Mouse (Mus musculus) kidney, postnatal 0 days (tissue): ENCODE results near the gene Cyfip1. TPM values are rescaled to one million over a fixed set of nuclear protein-coding genes. Genes with fewer than 3 reads are reported as not detected.
A peak's percentile ranks its signal among the peaks of the same experiment; 100 is the strongest.

ENCODE experiments used
- ATAC-seq: fragments of 200-750 bp; cut with Nextera tagmentation; replicated peaks from 2 replicates; pipeline ENCODE4 v1.8.0; 2017; ENCODE audit warnings: low read depth, moderate number of reproducible peaks, moderate TSS enrichment, moderate library complexity; ENCODE audit not compliant: low FRiP score
- DNase-seq: peaks from one replicate; pipeline ENCODE4 v3.0.0-alpha.2; 2016; ENCODE audit warnings: low spot score
- H3K27ac ChIP-seq: fragments of 300-500 bp; sonication (generic); 2 replicates; pipeline ENCODE4 v1.5.1; 2014; ENCODE audit warnings: mild to moderate bottlenecking
- H3K27me3 ChIP-seq: fragments of 300-500 bp; sonication (generic); 2 replicates; pipeline ENCODE4 v1.6.1; 2014; ENCODE audit warnings: low read length, mixed read lengths; ENCODE audit not compliant: insufficient read depth
- H3K36me3 ChIP-seq: fragments of 300-500 bp; sonication (generic); 2 replicates; pipeline ENCODE4 v1.6.1; 2014; ENCODE audit warnings: low read length, mixed read lengths; ENCODE audit not compliant: insufficient read depth
- H3K4me1 ChIP-seq: fragments of 300-500 bp; sonication (generic); replicated peaks from 2 replicates; pipeline ENCODE4 v1.6.1; 2014; ENCODE audit warnings: antibody characterized with exemption, low read length, mixed read lengths; ENCODE audit not compliant: insufficient read depth
- H3K4me2 ChIP-seq: fragments of 300-500 bp; sonication (generic); 2 replicates; pipeline ENCODE4 v1.6.1; 2014; ENCODE audit warnings: mild to moderate bottlenecking, low read length, moderate library complexity, mixed read lengths
- H3K4me3 ChIP-seq: fragments of 300-500 bp; sonication (generic); replicated peaks from 2 replicates; pipeline ENCODE4 v1.5.1; 2014; ENCODE audit warnings: low read depth, low read length
- H3K9ac ChIP-seq: fragments of 300-500 bp; sonication (generic); 2 replicates; pipeline ENCODE4 v1.6.1; 2014; ENCODE audit warnings: low read depth, low read length
- H3K9me3 ChIP-seq: fragments of 300-500 bp; sonication (generic); replicated peaks from 2 replicates; pipeline ENCODE4 v1.6.1; 2016; ENCODE audit warnings: low read length, inconsistent platforms, mixed read lengths
- CTCF ChIP-seq: IDR thresholded peaks from 2 replicates; pipeline ENCODE4 v1.5.1; 2016; ENCODE audit warnings: antibody characterized with exemption, low read depth, mild to moderate bottlenecking, moderate library complexity
- WGBS: fragments of 180-500 bp; shearing (Covaris S2); extraction: QIAGEN DNeasy Blood & Tissue Kit; methylation state at CpG from one replicate; pipeline ENCODE4 v1.1.7; 2014; 5-methylcytosine and 5-hydroxymethylcytosine counted together
- polyA plus RNA-seq: library from polyadenylated mRNA; unstranded; fragments of >200 nt; fragmentation: Nextera tagmentation; extraction: Ambion mirVana; gene quantifications from 2 replicates; pipeline ENCODE4 v1.2.1, GENCODE M21; 2015

The Cyfip1 gene
- polyA plus RNA-seq, 1 experiment from 2014 or later = 64.0 TPM

GRCm38 (mm10) chr7:55859956-55860355 lies 18.4 kb downstream of the Cyfip1 start:
- WGBS = 83% methylated on average over 6 of the region's 6 CpGs
- DNase-seq = no peak

GRCm38 (mm10) chr7:55861175-55861574 lies 19.6 kb downstream of the Cyfip1 start:
- 76% methylated on average over 4 of the region's 4 CpGs for WGBS
- no peak overlapping the region for H3K9ac ChIP-seq
- H3K36me3 ChIP-seq = no peaks in the 10 kb centered on the region
- no peak for TF ChIP-seq CTCF
- no peak for DNase-seq
- H3K4me1 ChIP-seq = no peaks in the 10 kb centered on the region
- H3K27ac ChIP-seq = no peak overlapping the region
- H3K9me3 ChIP-seq = no peaks in the 10 kb centered on the region
- H3K27me3 ChIP-seq = no peaks in the 10 kb centered on the region
- no peak overlapping the region for H3K4me3 ChIP-seq
- ATAC-seq = no peak
- H3K4me2 ChIP-seq = no peak overlapping the region

More at GRCm38 (mm10) chr7:55859956-55860355, 18.4 kb downstream of the Cyfip1 start:
- Histone ChIP-seq H3K27me3 (no peaks in the 10 kb centered on the region), H3K36me3 (no peaks in the 10 kb centered on the region), H3K4me2 (no peak overlapping the region), H3K4me3 (no peak overlapping the region), H3K9me3 (no peaks in the 10 kb centered on the region), H3K27ac (no peak overlapping the region), H3K4me1 (no peaks in the 10 kb centered on the region), H3K9ac (no peak overlapping the region)
- TF ChIP-seq CTCF = no peak
- ATAC-seq = no peak

- Histone ChIP-seq H3K27me3 (no peaks in the 10 kb centered on the region), H3K36me3 (no peaks in the 10 kb centered on the region), H3K9me3 (no peaks in the 10 kb centered on the region), H3K9ac (no peak overlapping the region), H3K4me1 (0 out of 2 replicates have a peak, but pooled peaks cover 3% of the 10 kb centered on the region), H3K4me2 (no peak overlapping the region), H3K27ac (no peak overlapping the region), H3K4me3 (no peak overlapping the region)
- DNase-seq = no peak
- no peak for ATAC-seq
- no peak for TF ChIP-seq CTCF
Measured at GRCm38 (mm10) chr7:55865044-55865443, 23.5 kb downstream of the Cyfip1 start.

- no peak for TF ChIP-seq CTCF
- no peak for DNase-seq
- Histone ChIP-seq H3K9ac (no peak overlapping the region), H3K4me3 (no peak overlapping the region), H3K9me3 (no peaks in the 10 kb centered on the region), H3K36me3 (no peaks in the 10 kb centered on the region), H3K4me1 (0 out of 2 replicates have a peak, but pooled peaks cover 3% of the 10 kb centered on the region), H3K27me3 (no peaks in the 10 kb centered on the region), H3K4me2 (no peak overlapping the region), H3K27ac (no peak overlapping the region)
- ATAC-seq = no peak
- 69% methylated on average over 8 of the region's 8 CpGs for WGBS
Measured at GRCm38 (mm10) chr7:55865750-55866416, 24.3 kb downstream of the Cyfip1 start.

GRCm38 (mm10) chr7:55868247-55868646 lies 26.7 kb downstream of the Cyfip1 start:
- 0 out of 2 replicates have a peak, but pooled peaks cover 3% of the 10 kb centered on the region for H3K4me1 ChIP-seq
- ATAC-seq = no peak
- no peaks in the 10 kb centered on the region for H3K9me3 ChIP-seq
- no peak for DNase-seq
- TF ChIP-seq CTCF = no peak
- no peak overlapping the region for H3K9ac ChIP-seq
- 90% methylated on average over 7 of the region's 7 CpGs for WGBS
- no peak overlapping the region for H3K4me2 ChIP-seq
- H3K4me3 ChIP-seq = no peak overlapping the region
- H3K27me3 ChIP-seq = no peaks in the 10 kb centered on the region
- no peak overlapping the region for H3K27ac ChIP-seq
- peaks cover 4% of the 10 kb centered on the region; the same call in 1 of the 2 replicates for H3K36me3 ChIP-seq

- Histone ChIP-seq H3K27me3 (no peaks in the 10 kb centered on the region), H3K36me3 (peaks cover 14% of the 10 kb centered on the region), H3K9me3 (no peaks in the 10 kb centered on the region), H3K4me3 (no peak overlapping the region), H3K9ac (no peak overlapping the region), H3K4me2 (no peak overlapping the region), H3K4me1 (0 out of 2 replicates have a peak, but pooled peaks cover 3% of the 10 kb centered on the region), H3K27ac (no peak overlapping the region)
- no peak for TF ChIP-seq CTCF
- ATAC-seq (no peak; the same call in 1 of the 2 replicates), DNase-seq (peak; percentile 12)
- 45% methylated on average over 3 of the region's 3 CpGs for WGBS
Measured at GRCm38 (mm10) chr7:55869220-55869619, 27.7 kb downstream of the Cyfip1 start.
